Mouse (Mus musculus) heart, embryonic 11.5 days (tissue): ENCODE data around the gene Astn2. TPM values are rescaled to one million over a fixed set of nuclear protein-coding genes. Genes with fewer than 3 reads are reported as not detected.

Experiments used
- ATAC-seq: fragments of 200-750 bp; cut with Nextera tagmentation; replicated peaks from 2 replicates; pipeline ENCODE4 v1.8.0; 2017; ENCODE audit warnings: moderate library complexity; ENCODE audit not compliant: insufficient number of reproducible peaks, low FRiP score, low TSS enrichment
- H3K27ac ChIP-seq: fragments of 300-500 bp; sonication (generic); 2 replicates; pipeline ENCODE4 v1.5.1; 2014; ENCODE audit warnings: mild to moderate bottlenecking, low read depth, low read length
- H3K27me3 ChIP-seq: fragments of 300-500 bp; sonication (generic); 2 replicates; pipeline ENCODE4 v1.6.1; 2014; ENCODE audit warnings: mild to moderate bottlenecking, low read length, mixed read lengths; ENCODE audit not compliant: control insufficient read depth, insufficient read depth
- H3K36me3 ChIP-seq: fragments of 300-500 bp; sonication (generic); 2 replicates; pipeline ENCODE4 v1.6.1; 2014; ENCODE audit warnings: mild to moderate bottlenecking, low read length, moderate library complexity, mixed read lengths; ENCODE audit not compliant: control insufficient read depth, insufficient read depth
- H3K4me1 ChIP-seq: fragments of 300-500 bp; sonication (generic); 2 replicates; pipeline ENCODE4 v1.6.1; 2014; ENCODE audit warnings: low read length; ENCODE audit not compliant: control insufficient read depth, insufficient read depth
- H3K4me2 ChIP-seq: fragments of 300-500 bp; sonication (generic); 2 replicates; pipeline ENCODE4 v1.6.1; 2014; ENCODE audit warnings: mild to moderate bottlenecking, moderate library complexity
- H3K4me3 ChIP-seq: fragments of 300-500 bp; sonication (generic); 2 replicates; pipeline ENCODE4 v1.5.1; 2014; ENCODE audit warnings: low read depth, low read length
- H3K9ac ChIP-seq: fragments of 300-500 bp; sonication (generic); 2 replicates; pipeline ENCODE4 v1.6.1; 2014; ENCODE audit warnings: mild to moderate bottlenecking, low read depth, low read length, moderate library complexity
- H3K9me3 ChIP-seq: fragments of 300-500 bp; sonication (generic); replicated peaks from 2 replicates; pipeline ENCODE4 v1.6.1; 2016; ENCODE audit warnings: low read length; ENCODE audit not compliant: control insufficient read depth
- WGBS: fragments of 180-500 bp; shearing (Covaris S2); extraction: QIAGEN DNeasy Blood & Tissue Kit; methylation state at CpG from one replicate; pipeline ENCODE4 v1.1.7; 2014; ENCODE audit not compliant: insufficient replicate concordance; 5-methylcytosine and 5-hydroxymethylcytosine counted together
- polyA plus RNA-seq: library from polyadenylated mRNA; unstranded; fragments of >200 nt; fragmentation: Nextera tagmentation; extraction: Ambion mirVana; gene quantifications from 2 replicates; pipeline ENCODE4 v1.2.1, GENCODE M21; 2014

The Astn2 gene
- polyA plus RNA-seq, 1 experiment from 2014 or later: 0.14 TPM

GRCm38 (mm10) chr4:65426437-65426836, 978.0 kb downstream of the Astn2 start:
- Histone ChIP-seq H3K9me3 (no peaks in the 10 kb centered on the region), H3K36me3 (no peaks in the 10 kb centered on the region), H3K27me3 (no peaks in the 10 kb centered on the region), H3K4me3 (no peak overlapping the region), H3K9ac (no peak overlapping the region), H3K4me1 (no peaks in the 10 kb centered on the region), H3K27ac (no peak overlapping the region), H3K4me2 (no peak overlapping the region)
- 62% methylated on average over 5 of the region's 5 CpGs for WGBS
- no peak for ATAC-seq

- ATAC-seq: no peak
- 88% methylated on average over 3 of the region's 3 CpGs for WGBS
- no peaks in the 10 kb centered on the region for H3K36me3 ChIP-seq
Measured at GRCm38 (mm10) chr4:65423068-65423625, 981.3 kb downstream of the Astn2 start.

GRCm38 (mm10) chr4:65421272-65421671, 983.1 kb downstream of the Astn2 start:
- Histone ChIP-seq H3K9me3 (no peaks in the 10 kb centered on the region), H3K27ac (no peak overlapping the region), H3K4me2 (no peak overlapping the region), H3K9ac (no peak overlapping the region), H3K4me1 (peaks cover 8% of the 10 kb centered on the region; the same call in 1 of the 2 replicates), H3K36me3 (no peaks in the 10 kb centered on the region), H3K4me3 (no peak overlapping the region), H3K27me3 (no peaks in the 10 kb centered on the region)
- no peak for ATAC-seq
- WGBS: 73% methylated on average over 2 of the region's 2 CpGs

More at GRCm38 (mm10) chr4:65423068-65423625, 981.3 kb downstream of the Astn2 start:
- Histone ChIP-seq H3K9ac (no peak overlapping the region), H3K4me1 (peaks cover 8% of the 10 kb centered on the region; the same call in 1 of the 2 replicates), H3K27ac (no peak overlapping the region), H3K4me3 (no peak overlapping the region), H3K4me2 (no peak overlapping the region), H3K27me3 (no peaks in the 10 kb centered on the region), H3K9me3 (no peaks in the 10 kb centered on the region)

- H3K27me3 ChIP-seq: no peaks in the 10 kb centered on the region
- WGBS: 5% methylated on average over 3 of the region's 3 CpGs
Measured at GRCm38 (mm10) chr4:65420511-65420931, 983.9 kb downstream of the Astn2 start.

GRCm38 (mm10) chr4:65415507-65415906, 988.9 kb downstream of the Astn2 start:
- no peaks in the 10 kb centered on the region for H3K27me3 ChIP-seq
- H3K9ac ChIP-seq: no peak overlapping the region
- H3K27ac ChIP-seq: no peak overlapping the region
- no peaks in the 10 kb centered on the region for H3K36me3 ChIP-seq
- no peak overlapping the region for H3K4me2 ChIP-seq
- no peak for ATAC-seq
- H3K4me3 ChIP-seq: no peak overlapping the region
- H3K9me3 ChIP-seq: no peaks in the 10 kb centered on the region
- 0 out of 2 replicates have a peak, but pooled peaks cover 6% of the 10 kb centered on the region for H3K4me1 ChIP-seq
- 32% methylated on average over 4 of the region's 4 CpGs for WGBS

More at GRCm38 (mm10) chr4:65420511-65420931, 983.9 kb downstream of the Astn2 start:
- Histone ChIP-seq H3K4me1 (peaks cover 9% of the 10 kb centered on the region; the same call in 1 of the 2 replicates), H3K36me3 (no peaks in the 10 kb centered on the region), H3K27ac (peak overlapping the region; percentile 25), H3K4me2 (no peak overlapping the region), H3K9me3 (no peaks in the 10 kb centered on the region), H3K4me3 (no peak overlapping the region), H3K9ac (no peak overlapping the region)
- peak; percentile 65 for ATAC-seq

- H3K27ac ChIP-seq: no peak overlapping the region
- H3K27me3 ChIP-seq: peaks cover 9% of the 10 kb centered on the region
- no peak overlapping the region for H3K4me2 ChIP-seq
- 47% methylated on average over 6 of the region's 6 CpGs for WGBS
- no peaks in the 10 kb centered on the region for H3K9me3 ChIP-seq
- no peak overlapping the region for H3K4me3 ChIP-seq
- H3K9ac ChIP-seq: no peak overlapping the region
- ATAC-seq: 0 out of 2 replicates have a peak, but pooled peaks have one; percentile 18
- no peaks in the 10 kb centered on the region for H3K36me3 ChIP-seq
- H3K4me1 ChIP-seq: 0 out of 2 replicates have a peak, but pooled peaks cover 2% of the 10 kb centered on the region
Measured at GRCm38 (mm10) chr4:65402836-65403634, 1001.4 kb downstream of the Astn2 start.

GRCm38 (mm10) chr4:65402286-65402685, 1002.1 kb downstream of the Astn2 start:
- Histone ChIP-seq H3K27ac (no peak overlapping the region), H3K9me3 (no peaks in the 10 kb centered on the region), H3K4me1 (0 out of 2 replicates have a peak, but pooled peaks cover 2% of the 10 kb centered on the region), H3K9ac (no peak overlapping the region), H3K4me2 (no peak overlapping the region), H3K27me3 (peaks cover 9% of the 10 kb centered on the region), H3K36me3 (no peaks in the 10 kb centered on the region), H3K4me3 (no peak overlapping the region)
- 72% methylated on average over 5 of the region's 5 CpGs for WGBS
- no peak for ATAC-seq

GRCm38 (mm10) chr4:65399457-65399856, 1005.0 kb downstream of the Astn2 start:
- H3K27me3 ChIP-seq: peaks cover 6% of the 10 kb centered on the region
- no peak overlapping the region for H3K4me2 ChIP-seq
- no peak overlapping the region for H3K27ac ChIP-seq
- 88% methylated on average over 4 of the region's 4 CpGs for WGBS
- no peak overlapping the region for H3K4me3 ChIP-seq
- ATAC-seq: no peak
- H3K9me3 ChIP-seq: no peaks in the 10 kb centered on the region
- 0 out of 2 replicates have a peak, but pooled peaks cover 2% of the 10 kb centered on the region for H3K4me1 ChIP-seq
- H3K9ac ChIP-seq: no peak overlapping the region
- no peaks in the 10 kb centered on the region for H3K36me3 ChIP-seq
